ENCODE assay signal across 12 mouse cellular contexts in genomic region chr12:78981938-78982825, GRCm38 (mm10). TPM values are rescaled to one million over a fixed set of nuclear protein-coding genes. Genes with fewer than 3 reads are reported as not detected.
A peak's percentile ranks its signal among the peaks of the same experiment; 100 is the strongest.
DNase-seq lines count a peak whose midpoint lies in the region; ATAC-seq and TF ChIP-seq lines count a peak whose summit lies in the region.
"Had no signal": no experiment of that assay in that cellular context is flagged by ENCODE, and none has a peak within 500 bp of the region (broad histone marks: within the 10 kb centered on the region; RNA-seq: fewer than 3 reads in every experiment).

No protein-coding gene starts in this region.

- H3K4me3 ChIP-seq in gastrocnemius, adult 2 months: no peak overlapping the region
- no peak overlapping the region for H3K4me3 ChIP-seq in brown adipose tissue, adult 24 weeks (ENCODE audit: insufficient read depth, low read depth, low read length)
- H3K4me3 ChIP-seq: heart, embryonic 15.5 days; midbrain, embryonic 13.5 days had no signal

- no peak for ATAC-seq in CD4-positive, CD25-positive, alpha-beta regulatory T cell, adult 4 months
- ATAC-seq: forebrain, embryonic 14.5 days; midbrain, embryonic 13.5 days had no signal

- peaks cover 25% of the 10 kb centered on the region for H3K4me1 ChIP-seq in brown adipose tissue, adult 24 weeks (ENCODE audit: control insufficient read depth, insufficient read depth, insufficient read length, low read length)

- intact Hi-C loops in gastrocnemius, adult 2 months (cut with DNase I): no loop called here
- intact Hi-C loops in heart, postnatal 10 days (cut with DNase I): no loop called here

- TF ChIP-seq CTCF in gastrocnemius, adult 2 months (IDR thresholded peaks at IDR 0.05): no peak

- peak overlapping the region; percentile 79 for H3K27ac ChIP-seq in gastrocnemius, adult 2 months
- H3K27ac ChIP-seq in brown adipose tissue, adult 24 weeks (replicated peaks; ENCODE audit: low read depth, low read length): peak overlapping the region; percentile 24; the same call in 1 of the 2 replicates
- H3K27ac ChIP-seq: heart, embryonic 15.5 days; liver, embryonic 14.5 days; midbrain, embryonic 13.5 days had no signal

- DNase-seq in gastrocnemius, adult 2 months: peak; percentile 47
- no peak for DNase-seq in gastrocnemius, postnatal 4 days (ENCODE audit: low spot score in 2 of 2)
- peak; percentile 64 for DNase-seq in retina, adult 2 months (ENCODE audit: low read depth, low spot score)
- no peak for DNase-seq in retina, embryonic 14.5 days (ENCODE audit: low spot score)
- peak; percentile 20 for DNase-seq in naive thymus-derived CD4-positive, alpha-beta T cell, adult 2 months (ENCODE audit: low read depth)
- DNase-seq in heart, postnatal 10 days: no peak

RNA-seq across cellular contexts. Expression of gene Tmem229b, which starts 25.2 kb away (rescaled TPM):
- total RNA-seq in gastrocnemius, adult 2 months (2021): 1 to 10 TPM; 4.6 to 8.6 TPM
- 1 to 10 TPM; 7.7 to 8.0 TPM for total RNA-seq in gastrocnemius, postnatal 4 days (2021)
- 1.0 and 3.5 TPM in 2 replicates for polyA plus RNA-seq in brown adipose tissue, adult 24 weeks (2012; ENCODE audit: insufficient read depth, insufficient read length, missing spikeins)
- polyA plus RNA-seq in CD4-positive, CD25-positive, alpha-beta regulatory T cell, adult 4 months (2017; shearing (Covaris generic)): 10 to 100 TPM; 33.4 to 52.5 TPM
- total RNA-seq in heart, postnatal 10 days (2021): 1 to 10 TPM; 3.4 to 6.7 TPM

RNA-seq across cellular contexts. Expression of gene Plekhh1, which starts 46.8 kb away (rescaled TPM):
- total RNA-seq in gastrocnemius, adult 2 months (2021): 1 to 10 TPM; 1.1 to 1.3 TPM
- 1 to 10 TPM; 2.2 to 2.6 TPM for total RNA-seq in gastrocnemius, postnatal 4 days (2021)
- polyA plus RNA-seq in brown adipose tissue, adult 24 weeks (2012; ENCODE audit: insufficient read depth, insufficient read length, missing spikeins): not detected in 2 replicates
- polyA plus RNA-seq in CD4-positive, CD25-positive, alpha-beta regulatory T cell, adult 4 months (2017; shearing (Covaris generic)): under 1 TPM in 1 of 2 experiments, not detected in 1; 0.12 TPM
- 10 to 100 TPM in 1 of 2 experiments, 1 to 10 TPM in 1; 6.7 to 19.2 TPM for total RNA-seq in heart, postnatal 10 days (2021)

Comparison
In these comparisons a context has a peak if more than half of its experiments do, and no peak if none do; other contexts are left out.
1. DNase-seq: peak in gastrocnemius, adult 2 months (single experiment), retina, adult 2 months (single experiment) and naive thymus-derived CD4-positive, alpha-beta T cell, adult 2 months (single experiment); none in gastrocnemius, postnatal 4 days (0 of 2), retina, embryonic 14.5 days (single experiment) and heart, postnatal 10 days (0 of 2).